ENCODE assay signal across 9 mouse cellular contexts in genomic region chr2:154916547-154916946, GRCm38 (mm10). TPM values are rescaled to one million over a fixed set of nuclear protein-coding genes. Genes with fewer than 3 reads are reported as not detected.
DNase-seq lines count a peak whose midpoint lies in the region; ATAC-seq and TF ChIP-seq lines count a peak whose summit lies in the region.
"Had no signal": no experiment of that assay in that cellular context is flagged by ENCODE, and none has a peak within 500 bp of the region (broad histone marks: within the 10 kb centered on the region; RNA-seq: fewer than 3 reads in every experiment).

No protein-coding gene starts in this region.

- no peaks in the 10 kb centered on the region for H3K36me3 ChIP-seq in limb, embryonic 14.5 days (ENCODE audit: control insufficient read depth, insufficient read depth, low read length)
- H3K36me3 ChIP-seq: heart, embryonic 15.5 days had no signal

- H3K27me3 ChIP-seq in limb, embryonic 14.5 days (ENCODE audit: control insufficient read depth, insufficient read depth, low read length): no peaks in the 10 kb centered on the region
- H3K27me3 ChIP-seq: heart, embryonic 15.5 days had no signal

- peak; percentile 55 for TF ChIP-seq CTCF in left cerebral cortex, adult 2 months (IDR thresholded peaks at IDR 0.05)

- no peak; the same call in 1 of the 2 replicates for ATAC-seq in limb, embryonic 14.5 days (ENCODE audit: low FRiP score, low read depth)

- intact Hi-C loops in left cerebral cortex, adult 2 months (cut with DNase I): no loop called here
- intact Hi-C loops in left cerebral cortex, postnatal 10 days (cut with DNase I): no loop called here

- H3K4me2 ChIP-seq in limb, embryonic 14.5 days (replicated peaks; ENCODE audit: low read depth, low read length, severe bottlenecking): no peak overlapping the region
- H3K4me2 ChIP-seq: heart, embryonic 15.5 days had no signal

- H3K9me3 ChIP-seq in limb, embryonic 14.5 days (ENCODE audit: control insufficient read depth, low read length): no peaks in the 10 kb centered on the region
- H3K9me3 ChIP-seq: heart, embryonic 15.5 days had no signal

- no peak overlapping the region for H3K4me3 ChIP-seq in left cerebral cortex, adult 2 months
- H3K4me3 ChIP-seq in limb, embryonic 14.5 days (replicated peaks; ENCODE audit: low read length): no peak overlapping the region
- H3K4me3 ChIP-seq: heart, embryonic 15.5 days had no signal

- H3K4me1 ChIP-seq in limb, embryonic 14.5 days (ENCODE audit: control insufficient read depth, insufficient read depth, low read length): no peaks in the 10 kb centered on the region
- H3K4me1 ChIP-seq: heart, embryonic 15.5 days had no signal

- whole genome bisulfite sequencing in limb, embryonic 14.5 days: 14% methylated on average over 2 of the region's 2 CpGs

- no peak overlapping the region for H3K9ac ChIP-seq in limb, embryonic 14.5 days (ENCODE audit: low read depth, low read length, severe bottlenecking)
- H3K9ac ChIP-seq: heart, embryonic 15.5 days had no signal

- DNase-seq in adrenal gland, postnatal 10 days: peak; percentile 12
- no peak for DNase-seq in adrenal gland, adult 2 months
- DNase-seq in left cerebral cortex, adult 2 months (ENCODE audit: extremely low spot score in 1 of 2, low spot score in 2 of 2): peak in 1 of 2 experiments; percentile 9
- DNase-seq in left cerebral cortex, postnatal 10 days (ENCODE audit: extremely low spot score in 1 of 2, low spot score in 2 of 2): no peak
- peak; percentile 74 for DNase-seq in embryo, embryonic 10 days (ENCODE audit: low spot score)
- peak; percentile 24 for DNase-seq in limb, embryonic 14.5 days (ENCODE audit: low spot score)
- peak; percentile 5 to 12 for DNase-seq in thymus, postnatal 36 days
- DNase-seq in cerebellum, adult 11 months: no peak

- H3K27ac ChIP-seq in left cerebral cortex, adult 2 months: no peak overlapping the region
- no peak overlapping the region for H3K27ac ChIP-seq in limb, embryonic 14.5 days (replicated peaks; ENCODE audit: low read depth, low read length)
- H3K27ac ChIP-seq: heart, embryonic 15.5 days had no signal

- no peak for TF ChIP-seq POLR2A in limb, embryonic 14.5 days (IDR thresholded peaks at IDR 0.05; ENCODE audit: borderline replicate concordance, extremely low read depth, insufficient read depth, insufficient read length)

RNA-seq across cellular contexts. Expression of gene Eif2s2, which starts 23.8 kb away (rescaled TPM):
- total RNA-seq in adrenal gland, postnatal 10 days (2021): 100 to 1,000 TPM; 103 to 125 TPM
- 100 to 1,000 TPM; 106 to 160 TPM for total RNA-seq in adrenal gland, adult 2 months (2021)
- 2.2 and 3.1 TPM in 2 replicates for polyA plus RNA-seq in adrenal gland, adult 2 months (2012; rRNA removed)
- 10 to 100 TPM; 46.3 to 47.8 TPM for total RNA-seq in left cerebral cortex, adult 2 months (2021)
- 10 to 100 TPM; 75.2 to 75.8 TPM for total RNA-seq in left cerebral cortex, postnatal 10 days (2021)
- 47.3 and 73.6 TPM in 2 replicates for polyA plus RNA-seq in limb, embryonic 14.5 days (2012; rRNA removed)
- polyA plus RNA-seq in limb, embryonic 14.5 days (2014; fragmentation: Nextera tagmentation; extraction: Ambion mirVana): 111 and 116 TPM in 2 replicates

Comparison
In these comparisons a context has a peak if more than half of its experiments do, and no peak if none do; other contexts are left out.
1. DNase-seq: peak in adrenal gland, postnatal 10 days (single experiment), embryo, embryonic 10 days (single experiment), limb, embryonic 14.5 days (single experiment) and thymus, postnatal 36 days (2 of 2); none in adrenal gland, adult 2 months (single experiment), left cerebral cortex, postnatal 10 days (0 of 2) and cerebellum, adult 11 months (single experiment).